Mouse (Mus musculus): ENCODE measurements around the gene Rad9a. TPM values are rescaled to one million over a fixed set of nuclear protein-coding genes. Genes with fewer than 3 reads are reported as not detected.

Rad9a gene
- polyA plus RNA-seq, 1 experiment from 2014 or later, result 9.0 TPM

- Histone ChIP-seq H3K4me2 (ENCODE audit: low read depth, low read length) (peak overlapping the region; percentile 98), H3K9ac (replicated peaks) (peak overlapping the region; percentile 84), H3K36me3 (replicated peaks; ENCODE audit: insufficient read depth, low read length) (peaks cover 14% of the 10 kb centered on the region), H3K27me3 (ENCODE audit: insufficient read depth, low read length) (no peaks in the 10 kb centered on the region), H3K9me3 (ENCODE audit: low read length) (no peaks in the 10 kb centered on the region), H3K4me1 (ENCODE audit: insufficient read depth) (peaks cover 37% of the 10 kb centered on the region), H3K4me3 (ENCODE audit: low read depth, low read length) (peak overlapping the region; percentile 69), H3K27ac (ENCODE audit: low read depth) (peak overlapping the region; percentile 72)
- WGBS (ENCODE audit: insufficient replicate concordance), result 48% methylated on average over 7 of the region's 7 CpGs
- no peak for TF ChIP-seq CTCF (IDR thresholded peaks at IDR 0.05; ENCODE audit: low read depth)
- no peak for TF ChIP-seq EP300 (IDR thresholded peaks at IDR 0.05; ENCODE audit: low read depth)
- DNase-seq (no peak), ATAC-seq (no peak)
Measured at GRCm38 (mm10) chr19:4202149-4202548, 687 bp upstream of the Rad9a start.

- Histone ChIP-seq H3K4me1 (ENCODE audit: insufficient read depth) (peaks cover 46% of the 10 kb centered on the region), H3K9me3 (ENCODE audit: low read length) (no peaks in the 10 kb centered on the region), H3K27ac (ENCODE audit: low read depth) (no peak overlapping the region), H3K36me3 (replicated peaks; ENCODE audit: insufficient read depth, low read length) (peaks cover 53% of the 10 kb centered on the region), H3K4me3 (ENCODE audit: low read depth, low read length) (no peak overlapping the region), H3K9ac (replicated peaks) (no peak overlapping the region), H3K4me2 (ENCODE audit: low read depth, low read length) (no peak overlapping the region), H3K27me3 (ENCODE audit: insufficient read depth, low read length) (no peaks in the 10 kb centered on the region)
- ATAC-seq (no peak), DNase-seq (no peak)
- 53% methylated on average over 3 of the region's 3 CpGs for WGBS (ENCODE audit: insufficient replicate concordance)
- no peak for TF ChIP-seq EP300 (IDR thresholded peaks at IDR 0.05; ENCODE audit: low read depth)
- no peak for TF ChIP-seq CTCF (IDR thresholded peaks at IDR 0.05; ENCODE audit: low read depth)
Measured at GRCm38 (mm10) chr19:4197180-4197579, 4.3 kb downstream of the Rad9a start.

DNA sequence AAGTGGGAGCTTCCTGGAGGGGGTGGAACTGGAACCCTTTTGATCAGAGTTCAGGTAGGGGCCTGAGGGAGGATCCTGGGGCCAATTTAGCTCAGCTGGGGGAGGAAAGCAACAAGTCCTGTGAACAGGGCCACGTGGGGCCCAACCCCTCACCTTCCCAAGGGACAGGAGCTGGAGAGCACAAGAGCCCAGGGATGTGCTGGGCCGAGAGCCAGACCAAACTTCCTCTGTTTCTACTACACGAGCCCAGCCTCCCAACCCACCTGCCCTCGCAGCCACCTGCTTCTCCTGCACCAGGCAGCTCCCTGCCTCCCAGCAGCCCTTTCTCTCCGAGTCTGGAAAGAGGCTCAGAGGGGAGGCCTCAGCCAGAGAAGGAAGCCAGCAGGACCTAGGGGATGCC is 4.9 kb downstream of the Rad9a start:
- H3K9ac ChIP-seq (replicated peaks), result no peak overlapping the region
- 34% methylated on average over 5 of the region's 5 CpGs for WGBS (ENCODE audit: insufficient replicate concordance)
- H3K4me1 ChIP-seq (ENCODE audit: insufficient read depth), result peaks cover 41% of the 10 kb centered on the region
- H3K4me2 ChIP-seq (ENCODE audit: low read depth, low read length), result no peak overlapping the region
- H3K27ac ChIP-seq (ENCODE audit: low read depth), result no peak overlapping the region
- no peaks in the 10 kb centered on the region for H3K9me3 ChIP-seq (ENCODE audit: low read length)
- H3K27me3 ChIP-seq (ENCODE audit: insufficient read depth, low read length), result no peaks in the 10 kb centered on the region
- no peak for ATAC-seq
- no peak for DNase-seq
- H3K36me3 ChIP-seq (replicated peaks; ENCODE audit: insufficient read depth, low read length), result peaks cover 53% of the 10 kb centered on the region
- TF ChIP-seq CTCF (IDR thresholded peaks at IDR 0.05; ENCODE audit: low read depth) (no peak), EP300 (IDR thresholded peaks at IDR 0.05; ENCODE audit: low read depth) (no peak)
- H3K4me3 ChIP-seq (ENCODE audit: low read depth, low read length), result no peak overlapping the region

DNA sequence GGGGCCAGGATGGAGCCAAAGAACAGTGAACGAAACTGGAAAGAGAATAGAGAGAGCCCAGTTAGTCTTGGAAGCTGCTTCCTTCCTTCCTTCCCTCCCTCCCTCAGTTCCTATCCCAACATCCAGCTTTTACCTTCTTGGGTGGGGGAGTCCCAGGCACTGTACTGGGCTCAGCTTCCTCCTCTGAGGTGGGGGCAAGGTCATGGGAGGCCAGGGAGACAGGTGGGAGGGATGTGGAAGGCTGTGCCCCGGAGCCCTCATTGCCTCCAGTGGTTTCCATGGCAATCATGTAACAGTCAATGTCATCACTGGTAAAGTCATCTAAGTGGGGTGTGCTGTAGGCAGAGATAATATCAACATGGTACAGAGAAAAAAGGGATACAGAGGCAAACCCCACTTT is 5.4 kb downstream of the Rad9a start:
- ATAC-seq (no peak), DNase-seq (no peak)
- Histone ChIP-seq H3K27ac (ENCODE audit: low read depth) (no peak overlapping the region), H3K4me3 (ENCODE audit: low read depth, low read length) (no peak overlapping the region), H3K4me1 (ENCODE audit: insufficient read depth) (peaks cover 46% of the 10 kb centered on the region), H3K9ac (replicated peaks) (no peak overlapping the region), H3K27me3 (ENCODE audit: insufficient read depth, low read length) (no peaks in the 10 kb centered on the region), H3K36me3 (replicated peaks; ENCODE audit: insufficient read depth, low read length) (peaks cover 53% of the 10 kb centered on the region), H3K4me2 (ENCODE audit: low read depth, low read length) (no peak overlapping the region), H3K9me3 (ENCODE audit: low read length) (no peaks in the 10 kb centered on the region)
- no peak for TF ChIP-seq EP300 (IDR thresholded peaks at IDR 0.05; ENCODE audit: low read depth)
- TF ChIP-seq CTCF (IDR thresholded peaks at IDR 0.05; ENCODE audit: low read depth), result no peak
- WGBS (ENCODE audit: insufficient replicate concordance), result 50% methylated on average over 2 of the region's 2 CpGs

- Histone ChIP-seq H3K4me2 (ENCODE audit: low read depth, low read length) (no peak overlapping the region), H3K4me1 (ENCODE audit: insufficient read depth) (peaks cover 43% of the 10 kb centered on the region), H3K27ac (ENCODE audit: low read depth) (no peak overlapping the region), H3K4me3 (ENCODE audit: low read depth, low read length) (no peak overlapping the region), H3K36me3 (replicated peaks; ENCODE audit: insufficient read depth, low read length) (peaks cover 53% of the 10 kb centered on the region), H3K27me3 (ENCODE audit: insufficient read depth, low read length) (no peaks in the 10 kb centered on the region), H3K9ac (replicated peaks) (no peak overlapping the region), H3K9me3 (ENCODE audit: low read length) (no peaks in the 10 kb centered on the region)
- DNase-seq (no peak), ATAC-seq (no peak)
- no peak for TF ChIP-seq EP300 (IDR thresholded peaks at IDR 0.05; ENCODE audit: low read depth)
- no peak for TF ChIP-seq CTCF (IDR thresholded peaks at IDR 0.05; ENCODE audit: low read depth)
- 76% methylated on average over 12 of the region's 12 CpGs for WGBS (ENCODE audit: insufficient replicate concordance)
Measured at GRCm38 (mm10) chr19:4194776-4195650, 6.4 kb downstream of the Rad9a start.

DNA sequence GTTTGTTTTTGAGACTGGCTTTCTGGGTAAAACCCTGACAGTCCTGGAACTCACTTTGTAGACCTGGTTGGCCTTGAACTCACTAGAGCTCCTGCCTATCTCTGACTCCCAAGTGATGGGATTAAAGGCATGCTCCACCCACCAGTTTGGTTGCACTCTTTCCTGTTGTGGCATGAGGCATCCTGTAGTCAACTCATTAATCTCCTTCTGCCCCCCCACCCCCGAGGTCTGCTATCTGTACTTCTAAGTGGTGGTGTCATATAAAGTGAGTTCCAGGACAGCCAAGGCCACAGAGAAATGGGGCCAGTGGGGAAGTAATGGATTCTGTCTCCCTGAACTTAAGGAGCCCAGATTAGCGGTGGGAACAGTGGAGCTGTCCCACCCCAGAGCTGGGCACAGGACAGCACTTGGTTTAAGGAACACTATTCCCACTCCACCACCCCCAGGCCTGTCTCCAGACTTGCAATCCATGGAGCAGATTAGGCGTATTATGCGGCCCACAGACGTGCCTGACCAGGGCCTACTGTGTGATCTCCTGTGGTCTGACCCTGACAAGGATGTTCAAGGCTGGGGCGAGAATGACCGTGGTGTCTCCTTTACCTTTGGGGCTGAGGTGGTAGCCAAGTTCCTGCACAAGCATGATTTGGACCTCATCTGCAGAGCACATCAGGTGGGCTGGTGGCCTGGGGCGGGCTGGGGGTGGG is 7.3 kb downstream of the Rad9a start:
- Histone ChIP-seq H3K27ac (ENCODE audit: low read depth) (no peak overlapping the region), H3K9ac (replicated peaks) (no peak overlapping the region), H3K4me1 (ENCODE audit: insufficient read depth) (peaks cover 42% of the 10 kb centered on the region), H3K27me3 (ENCODE audit: insufficient read depth, low read length) (no peaks in the 10 kb centered on the region), H3K4me2 (ENCODE audit: low read depth, low read length) (no peak overlapping the region), H3K9me3 (ENCODE audit: low read length) (no peaks in the 10 kb centered on the region), H3K4me3 (ENCODE audit: low read depth, low read length) (no peak overlapping the region), H3K36me3 (replicated peaks; ENCODE audit: insufficient read depth, low read length) (peaks cover 50% of the 10 kb centered on the region)
- TF ChIP-seq CTCF (IDR thresholded peaks at IDR 0.05; ENCODE audit: low read depth), result no peak
- TF ChIP-seq EP300 (IDR thresholded peaks at IDR 0.05; ENCODE audit: low read depth), result no peak
- no peak for DNase-seq
- no peak for ATAC-seq
- WGBS (ENCODE audit: insufficient replicate concordance), result 73% methylated on average over 8 of the region's 8 CpGs
